Mouse (Mus musculus) layer of hippocampus, adult 9-10 months (tissue): Measurements from ENCODE around the gene Zfp658.
A peak's percentile ranks its signal among the peaks of the same experiment; 100 is the strongest.

Source experiments
- DNase-seq: peaks from one replicate; pipeline ENCODE4 v3.0.0; 2022; ENCODE audit warnings: low spot score

The Zfp658 gene

GRCm38 (mm10) chr7:43580526-43580925 lies 18.5 kb downstream of the Zfp658 start:
- no peak for DNase-seq

- DNase-seq: no peak
Measured at GRCm38 (mm10) chr7:43584790-43585189, 22.7 kb downstream of the Zfp658 start.

GRCm38 (mm10) chr7:43601884-43602283 lies 39.8 kb downstream of the Zfp658 start:
- no peak for DNase-seq

DNA sequence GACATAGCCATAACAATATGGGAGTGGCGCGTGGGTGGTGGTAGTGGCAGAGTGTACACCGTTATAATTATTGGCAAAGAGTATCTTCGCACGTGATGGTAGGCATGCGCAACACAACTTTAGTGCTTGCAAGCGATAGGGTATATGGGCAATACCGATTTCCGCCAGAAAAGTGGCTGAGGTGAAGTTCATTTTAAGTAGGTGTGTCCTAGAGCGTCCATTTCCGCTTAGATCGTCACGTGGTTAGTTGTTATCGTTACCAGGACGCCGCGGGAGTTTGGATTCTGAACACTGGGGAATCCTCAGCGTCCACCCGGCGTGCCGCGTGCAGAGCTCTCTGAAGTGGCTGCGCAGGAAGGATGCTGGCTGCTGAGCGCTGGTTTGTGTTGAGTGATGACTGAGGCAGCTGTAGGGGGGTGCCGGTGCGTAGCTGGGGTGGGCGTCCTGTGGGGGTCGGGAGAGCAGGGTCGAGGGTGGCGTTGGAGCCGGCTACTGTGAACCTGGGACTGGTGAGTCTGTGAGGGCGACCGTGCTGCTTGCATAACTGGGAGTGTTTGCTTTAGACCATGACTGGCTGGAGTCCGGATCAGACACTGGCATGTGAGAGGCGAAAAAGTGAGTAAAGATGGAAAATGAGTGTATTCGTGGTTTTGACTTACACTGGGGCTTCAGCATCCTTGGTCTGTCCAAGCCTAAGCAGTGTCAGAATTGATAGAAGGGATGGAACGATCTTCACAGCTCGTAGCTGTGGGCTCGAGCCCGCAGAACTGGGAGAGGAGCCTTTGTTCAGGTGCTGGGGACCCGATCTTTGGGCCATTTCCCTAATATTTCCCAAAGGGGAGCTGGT lies 45.1 kb downstream of the Zfp658 start, which contains the start of gene Zfp819:
Gene Zfp819, plus strand, starts transcription at position 274 of the 847 bp plus-strand sequence.
- DNase-seq: peak; percentile 35

DNA sequence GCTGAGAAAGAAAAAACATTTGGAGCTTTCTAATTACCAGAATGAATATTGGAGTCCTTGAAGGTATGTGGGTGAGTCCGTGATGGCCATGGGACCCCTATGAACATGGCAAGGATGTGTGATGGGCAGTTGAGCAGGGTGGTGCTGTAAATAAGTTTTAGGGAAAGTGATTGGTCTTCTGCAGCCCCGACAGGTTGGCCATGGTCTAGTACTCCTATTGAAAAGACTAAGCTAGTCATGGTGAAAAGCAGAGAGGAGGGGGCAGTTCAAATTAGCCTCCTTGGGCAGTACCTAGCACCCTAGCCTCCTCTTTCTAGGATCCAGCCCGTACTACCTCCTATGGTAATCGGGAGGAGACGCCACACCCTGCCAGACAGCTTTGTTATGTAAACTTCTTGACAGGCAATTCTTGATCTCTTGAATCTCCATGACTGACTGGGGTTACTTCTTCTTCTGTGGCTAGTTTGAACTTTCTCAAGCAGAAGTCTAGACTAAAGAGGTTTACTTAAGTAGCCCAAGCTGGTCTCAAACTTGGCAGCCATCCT lies 45.8 kb downstream of the Zfp658 start:
- DNase-seq: no peak

DNA sequence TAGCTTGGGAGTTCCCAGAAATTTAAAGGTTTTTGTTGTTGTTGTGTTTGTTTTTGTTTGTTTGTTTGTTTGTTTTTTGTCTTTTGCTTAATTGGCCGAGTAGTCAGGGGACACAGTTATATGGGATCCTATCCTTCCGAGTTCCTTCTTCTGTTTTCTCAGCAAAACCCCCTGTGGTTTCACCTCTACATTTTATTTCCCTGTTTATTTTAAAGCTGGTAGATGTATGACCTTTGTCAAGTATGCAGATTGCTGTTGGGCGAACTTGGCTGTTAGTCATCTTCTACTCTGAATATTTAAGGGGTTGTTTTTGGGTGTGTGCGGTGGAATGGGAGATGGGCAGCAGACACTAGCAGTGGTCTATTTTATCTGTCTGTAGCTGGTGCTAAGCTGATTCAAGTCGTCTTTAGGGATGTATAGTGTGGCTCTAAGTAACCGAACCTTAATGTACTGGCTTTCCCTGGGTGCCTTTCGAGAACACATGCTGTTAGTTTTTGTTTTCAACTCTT lies 46.3 kb downstream of the Zfp658 start:
- DNase-seq: no peak

DNA sequence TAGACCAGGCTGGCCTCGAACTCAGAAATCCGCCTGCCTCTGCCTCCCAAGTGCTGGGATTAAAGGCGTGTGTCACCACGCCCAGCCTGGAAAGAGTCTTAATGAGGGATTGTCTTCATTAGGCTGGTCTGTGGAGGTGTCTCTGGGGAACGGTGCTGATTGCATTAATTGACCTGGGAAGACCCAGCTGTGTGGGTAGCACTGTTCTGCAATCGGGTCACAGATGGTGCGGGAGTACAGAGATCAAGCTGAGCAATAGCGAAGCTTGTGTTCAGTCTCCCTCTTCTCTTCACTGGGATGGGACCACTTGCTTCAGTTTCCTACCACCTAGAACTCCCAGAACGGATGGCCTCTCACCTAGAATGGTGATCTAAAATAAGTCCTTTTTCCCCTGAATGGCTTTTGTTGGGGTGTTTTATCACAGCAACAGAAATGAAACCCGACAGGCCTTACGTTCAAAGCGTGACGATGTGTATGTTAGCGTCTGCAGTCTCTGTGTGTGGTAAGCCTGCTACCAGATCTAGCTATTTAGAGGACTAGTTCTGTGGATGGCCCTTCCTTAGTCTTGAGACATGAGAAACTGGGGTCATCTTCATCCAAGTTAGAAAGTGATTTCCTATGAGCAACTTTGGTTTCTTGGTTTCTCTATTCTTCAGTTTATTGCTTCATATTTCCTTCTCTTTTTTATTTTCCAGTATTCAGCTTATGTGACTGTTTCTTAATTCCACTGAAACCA lies 51.9 kb downstream of the Zfp658 start:
- DNase-seq: no peak

GRCm38 (mm10) chr7:43622927-43623326 lies 60.9 kb downstream of the Zfp658 start:
- DNase-seq: no peak

DNA sequence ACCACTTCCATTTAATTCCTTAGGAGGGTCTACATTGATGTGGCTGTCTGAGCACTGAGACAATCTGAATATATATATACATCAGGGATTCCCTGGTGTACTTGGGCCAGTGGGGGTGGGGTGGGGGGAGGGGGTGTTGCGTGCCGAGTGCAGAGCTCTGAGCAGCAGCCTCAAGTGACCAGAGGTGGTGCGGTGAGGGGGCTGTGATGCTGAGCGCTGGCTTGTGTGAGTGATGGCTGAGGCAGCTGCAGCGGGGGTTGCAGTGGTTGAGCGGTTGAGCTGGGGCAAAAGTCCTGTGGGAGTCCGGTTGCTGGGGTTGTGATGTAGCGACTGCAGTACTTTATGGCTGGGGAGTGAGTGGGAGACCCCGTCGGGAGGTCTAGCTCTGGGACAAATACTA lies 61.8 kb downstream of the Zfp658 start:
- no peak for DNase-seq
